Mouse (Mus musculus): ENCODE measurements around the gene Dtd2. TPM values are rescaled to one million over a fixed set of nuclear protein-coding genes. Genes with fewer than 3 reads are reported as not detected.
A peak's percentile ranks its signal among the peaks of the same experiment; 100 is the strongest.

The Dtd2 gene
- total RNA-seq (2021) = 10 to 100 TPM; 10.2 to 10.8 TPM
- long read RNA-seq, transcript Dtd2-201 (3 exons, 2,564 nt) = major isoform, 6 of 16 reads
- long read RNA-seq, partial matches to known transcripts = 0 of 16 reads
- long read RNA-seq, other reads (novel, unspliced or antisense) = 10 of 16 reads

- DNase-seq (ENCODE audit: low spot score in 2 of 2) = peak; percentile 90 to 91
These were observed at the start of gene Dtd2 for GRCm38 (mm10) chr12:52005877-52006632. Gene Dtd2 (minus strand): TSS chr12:52006501.

- no peak for DNase-seq (ENCODE audit: low spot score in 2 of 2)
These were observed 43.0 kb upstream of the Dtd2 start for GRCm38 (mm10) chr12:52049324-52049723.

- no peak for DNase-seq (ENCODE audit: low spot score in 2 of 2)
These were observed 40.1 kb upstream of the Dtd2 start for GRCm38 (mm10) chr12:52046371-52046770.

- DNase-seq (ENCODE audit: low spot score in 2 of 2) = peak in 1 of 2 experiments; percentile 4
These were observed 36.6 kb upstream of the Dtd2 start for GRCm38 (mm10) chr12:52042818-52043336.

GRCm38 (mm10) chr12:52038352-52038751 is 32.1 kb upstream of the Dtd2 start:
- DNase-seq (ENCODE audit: low spot score in 2 of 2) = peak in 1 of 2 experiments; percentile 37

GRCm38 (mm10) chr12:52034956-52035355 is 28.7 kb upstream of the Dtd2 start:
- no peak for DNase-seq (ENCODE audit: low spot score in 2 of 2)

- DNase-seq (ENCODE audit: low spot score in 2 of 2) = no peak
These were observed 26.0 kb upstream of the Dtd2 start for GRCm38 (mm10) chr12:52032276-52032675.

GRCm38 (mm10) chr12:52027963-52028362 is 21.7 kb upstream of the Dtd2 start, which contains the start of gene Gpr33:
Gene Gpr33 (minus strand): TSS chr12:52028063.
- DNase-seq (ENCODE audit: low spot score in 2 of 2) = no peak

GRCm38 (mm10) chr12:52014494-52015029 is 8.3 kb upstream of the Dtd2 start:
- DNase-seq (ENCODE audit: low spot score in 2 of 2) = no peak

- no peak for DNase-seq (ENCODE audit: low spot score in 2 of 2)
These were observed 7.7 kb upstream of the Dtd2 start for GRCm38 (mm10) chr12:52014044-52014443.

- DNase-seq (ENCODE audit: low spot score in 2 of 2) = no peak
These were observed 7.0 kb upstream of the Dtd2 start for GRCm38 (mm10) chr12:52013274-52013673.

- DNase-seq (ENCODE audit: low spot score in 2 of 2) = no peak
These were observed 5.9 kb upstream of the Dtd2 start for GRCm38 (mm10) chr12:52012159-52012558.

- DNase-seq (ENCODE audit: low spot score in 2 of 2) = peak in 1 of 2 experiments; percentile 42
These were observed 4.3 kb upstream of the Dtd2 start for GRCm38 (mm10) chr12:52010630-52010961.

- peak in 1 of 2 experiments; percentile 6 for DNase-seq (ENCODE audit: low spot score in 2 of 2)
These were observed 3.8 kb upstream of the Dtd2 start for GRCm38 (mm10) chr12:52009928-52010629.

GRCm38 (mm10) chr12:52006633-52006994 is 313 bp upstream of the Dtd2 start:
- no peak for DNase-seq (ENCODE audit: low spot score in 2 of 2)

- no peak for DNase-seq (ENCODE audit: low spot score in 2 of 2)
These were observed 3.6 kb downstream of the Dtd2 start for GRCm38 (mm10) chr12:52002746-52003145.

GRCm38 (mm10) chr12:52001544-52001943 is 4.8 kb downstream of the Dtd2 start:
- DNase-seq (ENCODE audit: low spot score in 2 of 2) = peak; percentile 56 to 91

- DNase-seq (ENCODE audit: low spot score in 2 of 2) = no peak
These were observed 7.9 kb downstream of the Dtd2 start for GRCm38 (mm10) chr12:51998366-51998932.

- DNase-seq (ENCODE audit: low spot score in 2 of 2) = no peak
These were observed 10.4 kb downstream of the Dtd2 start for GRCm38 (mm10) chr12:51995738-51996536.

- no peak for DNase-seq (ENCODE audit: low spot score in 2 of 2)
These were observed 15.7 kb downstream of the Dtd2 start for GRCm38 (mm10) chr12:51990629-51991028.

GRCm38 (mm10) chr12:51988536-51988935 is 17.8 kb downstream of the Dtd2 start:
- no peak for DNase-seq (ENCODE audit: low spot score in 2 of 2)

Data from layer of hippocampus, adult 18-20 months (tissue).